Comparison of ENCODE assay signal across 12 mouse cellular contexts in the genomic region with DNA sequence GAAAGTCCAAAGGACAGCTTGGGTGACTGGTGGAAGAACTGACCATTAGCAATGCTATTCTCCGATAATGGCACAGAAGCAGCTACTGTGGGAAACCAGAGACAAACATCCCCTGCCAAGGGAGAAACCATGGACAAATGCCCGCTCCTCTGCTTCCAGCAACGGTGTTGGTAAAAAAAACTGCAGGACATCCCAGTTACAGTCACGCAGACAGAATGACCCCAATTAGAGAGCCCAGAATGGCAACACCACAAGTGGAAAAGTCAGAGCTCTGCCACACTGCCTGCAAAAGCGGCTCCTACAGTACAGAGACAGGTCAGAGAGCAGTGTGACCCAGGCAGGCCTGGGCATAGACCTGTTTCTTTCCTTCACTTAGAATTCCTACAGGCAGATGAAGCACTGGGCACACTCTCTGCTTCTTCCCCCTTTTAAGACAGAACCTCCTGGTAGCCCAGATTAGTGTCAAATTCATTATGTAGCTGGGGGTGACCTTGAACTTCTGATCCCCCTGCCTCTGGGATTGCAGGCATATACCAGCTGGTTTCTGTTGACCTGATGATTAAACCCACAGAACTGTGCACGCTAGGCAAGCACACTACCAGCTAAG.
DNase-seq lines count a peak whose midpoint lies in the region; ATAC-seq and TF ChIP-seq lines count a peak whose summit lies in the region.
"Had no signal": no experiment of that assay in that cellular context is flagged by ENCODE, and none has a peak within 500 bp of the region (broad histone marks: within the 10 kb centered on the region; RNA-seq: fewer than 3 reads in every experiment).

No protein-coding gene starts in this region.

- H3K9me3 ChIP-seq in midbrain, embryonic 10.5 days (replicated peaks), result no peaks in the 10 kb centered on the region
- H3K9me3 ChIP-seq in midbrain, embryonic 13.5 days, result no peaks in the 10 kb centered on the region
- no peaks in the 10 kb centered on the region for H3K9me3 ChIP-seq in heart, embryonic 14.5 days (ENCODE audit: control insufficient read depth, low read length)
- H3K9me3 ChIP-seq: embryonic facial prominence, embryonic 13.5 days; limb, embryonic 13.5 days had no signal

- H3K9ac ChIP-seq in midbrain, embryonic 13.5 days (replicated peaks), result no peak overlapping the region
- no peak overlapping the region for H3K9ac ChIP-seq in heart, embryonic 14.5 days (ENCODE audit: low read length)
- H3K9ac ChIP-seq: embryonic facial prominence, embryonic 13.5 days; limb, embryonic 13.5 days had no signal

- peak overlapping the region; percentile 21; the same call in 1 of the 2 replicates for H3K4me3 ChIP-seq in gastrocnemius, adult 2 months
- no peak overlapping the region for H3K4me3 ChIP-seq in midbrain, embryonic 10.5 days
- no peak overlapping the region for H3K4me3 ChIP-seq in midbrain, embryonic 13.5 days (replicated peaks)
- no peak overlapping the region for H3K4me3 ChIP-seq in heart, embryonic 14.5 days (ENCODE audit: control insufficient read depth in 1 of 2, insufficient read depth in 1 of 2, low read depth in 1 of 2, low read length in 2 of 2)
- H3K4me3 ChIP-seq: embryonic facial prominence, embryonic 13.5 days; limb, embryonic 13.5 days had no signal

- TF ChIP-seq CTCF in gastrocnemius, adult 2 months (IDR thresholded peaks at IDR 0.05), result no peak

- intact Hi-C loops in gastrocnemius, adult 2 months (cut with DNase I), result no loop called here

- no peak overlapping the region for H3K4me2 ChIP-seq in midbrain, embryonic 13.5 days (replicated peaks)
- H3K4me2 ChIP-seq in heart, embryonic 14.5 days (ENCODE audit: low read length), result no peak overlapping the region
- H3K4me2 ChIP-seq: embryonic facial prominence, embryonic 13.5 days; limb, embryonic 13.5 days had no signal

- H3K27me3 ChIP-seq in midbrain, embryonic 10.5 days (ENCODE audit: low read depth, poor library complexity, severe bottlenecking), result no peaks in the 10 kb centered on the region
- no peaks in the 10 kb centered on the region for H3K27me3 ChIP-seq in midbrain, embryonic 13.5 days
- H3K27me3 ChIP-seq in heart, embryonic 14.5 days (ENCODE audit: control insufficient read depth, insufficient read depth, low read length), result no peaks in the 10 kb centered on the region
- H3K27me3 ChIP-seq: embryonic facial prominence, embryonic 13.5 days; limb, embryonic 13.5 days had no signal

- DNase-seq in gastrocnemius, adult 2 months, result peak; percentile 80
- DNase-seq in gastrocnemius, postnatal 4 days (ENCODE audit: low spot score in 2 of 2), result no peak
- no peak for DNase-seq in midbrain, embryonic 10.5 days (ENCODE audit: low spot score)
- peak; percentile 85 for DNase-seq in skeletal muscle tissue, adult 2 months (ENCODE audit: low read depth, low spot score)
- DNase-seq in cerebellum, postnatal 10 days, result no peak
- no peak for DNase-seq in liver
- DNase-seq: cerebellum, postnatal 25 days; lung, adult 2 months had no signal

- peaks cover 62% of the 10 kb centered on the region for H3K4me1 ChIP-seq in midbrain, embryonic 10.5 days
- peaks cover 63% of the 10 kb centered on the region for H3K4me1 ChIP-seq in midbrain, embryonic 13.5 days (replicated peaks)
- H3K4me1 ChIP-seq in heart, embryonic 14.5 days (ENCODE audit: control insufficient read depth in 2 of 2, insufficient read depth in 2 of 2, low read length in 2 of 2), result peaks cover 26 to 53% of the 10 kb centered on the region in 2 experiments

- WGBS in midbrain, embryonic 10.5 days, result 90% methylated on average over 6 of the region's 6 CpGs
- WGBS in midbrain, embryonic 13.5 days, result 76% methylated on average over 6 of the region's 6 CpGs
- 61% methylated on average over 6 of the region's 6 CpGs for WGBS in heart, embryonic 14.5 days

- H3K27ac ChIP-seq in gastrocnemius, adult 2 months, result peak overlapping the region; percentile 74
- H3K27ac ChIP-seq in midbrain, embryonic 10.5 days (replicated peaks), result peak overlapping the region; percentile 14; the same call in 1 of the 2 replicates
- no peak overlapping the region for H3K27ac ChIP-seq in midbrain, embryonic 13.5 days
- peak overlapping the region; percentile 25 to 41 for H3K27ac ChIP-seq in heart, embryonic 14.5 days (replicated peaks in 1 of 2; ENCODE audit: control insufficient read depth in 1 of 2, insufficient read depth in 1 of 2, low read depth in 2 of 2, low read length in 2 of 2)
- H3K27ac ChIP-seq: embryonic facial prominence, embryonic 13.5 days; limb, embryonic 13.5 days had no signal

- H3K36me3 ChIP-seq in midbrain, embryonic 10.5 days, result peaks cover 91% of the 10 kb centered on the region
- H3K36me3 ChIP-seq in midbrain, embryonic 13.5 days, result peaks cover 8% of the 10 kb centered on the region; the same call in 1 of the 2 replicates
- peaks cover 22% of the 10 kb centered on the region for H3K36me3 ChIP-seq in heart, embryonic 14.5 days (ENCODE audit: control insufficient read depth, insufficient read depth, low read length)

- no peak for ATAC-seq in midbrain, embryonic 13.5 days
- ATAC-seq in heart, embryonic 14.5 days (ENCODE audit: insufficient number of reproducible peaks, insufficient read depth, low FRiP score, low read depth), result no peak

Comparison
In these comparisons a context has a peak if more than half of its experiments do, and no peak if none do; other contexts are left out.
1. DNase-seq: peak in gastrocnemius, adult 2 months (single experiment) and skeletal muscle tissue, adult 2 months (single experiment); none in gastrocnemius, postnatal 4 days (0 of 2), midbrain, embryonic 10.5 days (single experiment), cerebellum, postnatal 10 days (0 of 2) and liver (single experiment).